Mouse (Mus musculus): ENCODE measurements at regions not wholly inside any gene's neighbourhood (a gene's known extent, or its start where the extent isn't known, plus 50 kb on each side); places are given as distances from the start of the nearest gene placed in this dataset.

- TF ChIP-seq CTCF (IDR thresholded peaks at IDR 0.05; ENCODE audit: borderline replicate concordance, insufficient read depth, low read depth, low read length), result no peak
- TF ChIP-seq POLR2A (IDR thresholded peaks at IDR 0.05; ENCODE audit: borderline replicate concordance, insufficient read depth, low read length), result no peak
These were observed 71.4 kb upstream of the Cyp1b1 start for GRCm38 (mm10) chr17:79786270-79786669.

Data from cerebellum, adult 2 months (tissue).